Mouse (Mus musculus) limb, embryonic 11.5 days (tissue): ENCODE results near the gene 9530003J23Rik. TPM values are rescaled to one million over a fixed set of nuclear protein-coding genes. Genes with fewer than 3 reads are reported as not detected.
"Not testable (repeated sequence)": the region's sequence is repeated elsewhere in the genome, so short reads cannot be mapped to it uniquely, and the experiment has no call there.

Source experiments
- ATAC-seq: fragments of 200-750 bp; cut with Nextera tagmentation; 2 replicates; pipeline ENCODE4 v1.8.0; 2017; ENCODE audit warnings: low read depth; ENCODE audit not compliant: insufficient number of reproducible peaks, low FRiP score, low TSS enrichment
- DNase-seq: peaks from one replicate; pipeline ENCODE4 v3.0.0-alpha.2; 2015; ENCODE audit warnings: low spot score
- H3K27ac ChIP-seq: fragments of 300-500 bp; sonication (generic); replicated peaks from 2 replicates; pipeline ENCODE4 v1.5.1; 2014; ENCODE audit warnings: low read depth, mild to moderate bottlenecking, low read length
- H3K27me3 ChIP-seq: fragments of 300-500 bp; sonication (generic); 2 replicates; pipeline ENCODE4 v1.6.1; 2014; ENCODE audit warnings: mild to moderate bottlenecking, low read length, mixed read lengths; ENCODE audit not compliant: control insufficient read depth, insufficient read depth
- H3K36me3 ChIP-seq: fragments of 300-500 bp; sonication (generic); 2 replicates; pipeline ENCODE4 v1.6.1; 2014; ENCODE audit warnings: mild to moderate bottlenecking, low read length, moderate library complexity, mixed read lengths; ENCODE audit not compliant: control insufficient read depth, insufficient read depth
- H3K4me1 ChIP-seq: fragments of 300-500 bp; sonication (generic); 2 replicates; pipeline ENCODE4 v1.6.1; 2014; ENCODE audit warnings: low read length, mixed read lengths; ENCODE audit not compliant: control insufficient read depth, insufficient read depth
- H3K4me2 ChIP-seq: fragments of 300-500 bp; sonication (generic); 2 replicates; pipeline ENCODE4 v1.6.1; 2014; ENCODE audit warnings: low read depth, mild to moderate bottlenecking, moderate library complexity; ENCODE audit not compliant: severe bottlenecking
- H3K4me3 ChIP-seq: fragments of 300-500 bp; sonication (generic); 2 replicates; pipeline ENCODE4 v1.5.1; 2014; ENCODE audit warnings: low read depth, low read length
- H3K9ac ChIP-seq: fragments of 300-500 bp; sonication (generic); 2 replicates; pipeline ENCODE4 v1.6.1; 2014; ENCODE audit warnings: mild to moderate bottlenecking, low read length
- H3K9me3 ChIP-seq: fragments of 300-500 bp; sonication (generic); 2 replicates; pipeline ENCODE4 v1.6.1; 2016; ENCODE audit warnings: low read length; ENCODE audit not compliant: control insufficient read depth
- WGBS: fragments of 180-500 bp; shearing (Covaris S2); extraction: QIAGEN DNeasy Blood & Tissue Kit; methylation state at CpG from one replicate; pipeline ENCODE4 v1.1.7; 2014; 5-methylcytosine and 5-hydroxymethylcytosine counted together
- polyA plus RNA-seq: library from polyadenylated mRNA; unstranded; fragments of >200 nt; fragmentation: Nextera tagmentation; extraction: Ambion mirVana; gene quantifications from 2 replicates; pipeline ENCODE4 v1.2.1, GENCODE M21; 2014

The 9530003J23Rik gene
- 0.17 and 0.23 TPM in 2 replicates for polyA plus RNA-seq

DNA sequence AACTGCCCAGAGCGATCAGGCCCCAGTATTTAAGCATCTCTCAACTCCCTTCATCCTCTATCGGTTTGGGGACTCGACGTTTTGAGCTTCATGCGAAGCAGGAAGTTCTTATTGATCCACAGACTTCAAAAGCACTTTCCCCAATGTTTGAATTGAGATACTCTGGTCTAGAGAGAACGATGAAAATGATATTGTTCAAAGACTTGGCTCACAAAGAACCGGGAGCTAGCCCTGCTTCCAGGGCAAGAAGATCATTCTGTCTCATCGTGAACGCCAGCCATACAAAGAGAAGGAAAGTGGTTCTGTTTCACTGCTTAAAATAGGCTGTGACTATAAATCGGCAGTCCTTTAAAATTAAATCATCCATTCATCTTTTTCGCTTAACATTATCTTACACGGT lies at the start of gene 9530003J23Rik:
9530003J23Rik (minus strand) TSS at position 101 of the 400 bp plus-strand sequence.
- no peak within 1 kb of the TSS for H3K4me3 ChIP-seq
- no peaks in the 10 kb centered on the region for H3K36me3 ChIP-seq
- 93% methylated on average over 12 of the region's 12 CpGs for WGBS
- H3K27me3 ChIP-seq = no peaks in the 10 kb centered on the region
- no peaks in the 10 kb centered on the region for H3K4me1 ChIP-seq
- H3K9ac ChIP-seq = no peak within 1 kb of the TSS
- H3K4me2 ChIP-seq = no peak within 1 kb of the TSS
- no peaks in the 10 kb centered on the region for H3K9me3 ChIP-seq
- H3K27ac ChIP-seq = no peak within 1 kb of the TSS
- DNase-seq (no peak), ATAC-seq (no peak)

- no peak overlapping the region for H3K4me2 ChIP-seq
- no peaks in the 10 kb centered on the region for H3K27me3 ChIP-seq
- no peak for ATAC-seq
- H3K4me3 ChIP-seq = no peak overlapping the region
- 85% methylated on average over 3 of the region's 3 CpGs for WGBS
- H3K9ac ChIP-seq = no peak overlapping the region
- H3K4me1 ChIP-seq = no peaks in the 10 kb centered on the region
- DNase-seq = no peak
- H3K9me3 ChIP-seq = no peaks in the 10 kb centered on the region
- no peak overlapping the region for H3K27ac ChIP-seq
- H3K36me3 ChIP-seq = no peaks in the 10 kb centered on the region
These were observed 48.8 kb upstream of the 9530003J23Rik start for GRCm38 (mm10) chr10:117287226-117287850.

GRCm38 (mm10) chr10:117286366-117286970 lies 48.0 kb upstream of the 9530003J23Rik start:
- no peaks in the 10 kb centered on the region for H3K9me3 ChIP-seq
- no peak overlapping the region for H3K27ac ChIP-seq
- H3K4me2 ChIP-seq = no peak overlapping the region
- H3K4me1 ChIP-seq = no peaks in the 10 kb centered on the region
- H3K4me3 ChIP-seq = no peak overlapping the region
- no peak overlapping the region for H3K9ac ChIP-seq
- no peak for ATAC-seq
- 88% methylated on average over 6 of the region's 6 CpGs for WGBS
- no peak for DNase-seq
- H3K27me3 ChIP-seq = no peaks in the 10 kb centered on the region
- H3K36me3 ChIP-seq = no peaks in the 10 kb centered on the region

GRCm38 (mm10) chr10:117285584-117285983 lies 47.1 kb upstream of the 9530003J23Rik start:
- not testable (repeated sequence) for DNase-seq, H3K36me3 ChIP-seq, H3K27ac ChIP-seq, H3K4me1 ChIP-seq, H3K4me2 ChIP-seq, H3K9me3 ChIP-seq, ATAC-seq, H3K9ac ChIP-seq, H3K27me3 ChIP-seq, H3K4me3 ChIP-seq
- 87% methylated on average over 3 of the region's 7 CpGs for WGBS

GRCm38 (mm10) chr10:117284578-117285520 lies 46.3 kb upstream of the 9530003J23Rik start:
- DNase-seq = no peak
- H3K4me1 ChIP-seq = no peaks in the 10 kb centered on the region
- no peak overlapping the region for H3K4me3 ChIP-seq
- no peak overlapping the region for H3K27ac ChIP-seq
- H3K9ac ChIP-seq = no peak overlapping the region
- no peaks in the 10 kb centered on the region for H3K9me3 ChIP-seq
- 83% methylated on average over 10 of the region's 10 CpGs for WGBS
- no peaks in the 10 kb centered on the region for H3K36me3 ChIP-seq
- no peak overlapping the region for H3K4me2 ChIP-seq
- no peak for ATAC-seq
- H3K27me3 ChIP-seq = no peaks in the 10 kb centered on the region

- no peaks in the 10 kb centered on the region for H3K4me1 ChIP-seq
- H3K9me3 ChIP-seq = no peaks in the 10 kb centered on the region
- no peak overlapping the region for H3K4me3 ChIP-seq
- no peak for ATAC-seq
- H3K9ac ChIP-seq = no peak overlapping the region
- DNase-seq = no peak
- H3K27ac ChIP-seq = no peak overlapping the region
- WGBS = 80% methylated on average over 7 of the region's 7 CpGs
- H3K4me2 ChIP-seq = no peak overlapping the region
- H3K27me3 ChIP-seq = no peaks in the 10 kb centered on the region
- H3K36me3 ChIP-seq = no peaks in the 10 kb centered on the region
These were observed 45.5 kb upstream of the 9530003J23Rik start for GRCm38 (mm10) chr10:117283871-117284577.

DNA sequence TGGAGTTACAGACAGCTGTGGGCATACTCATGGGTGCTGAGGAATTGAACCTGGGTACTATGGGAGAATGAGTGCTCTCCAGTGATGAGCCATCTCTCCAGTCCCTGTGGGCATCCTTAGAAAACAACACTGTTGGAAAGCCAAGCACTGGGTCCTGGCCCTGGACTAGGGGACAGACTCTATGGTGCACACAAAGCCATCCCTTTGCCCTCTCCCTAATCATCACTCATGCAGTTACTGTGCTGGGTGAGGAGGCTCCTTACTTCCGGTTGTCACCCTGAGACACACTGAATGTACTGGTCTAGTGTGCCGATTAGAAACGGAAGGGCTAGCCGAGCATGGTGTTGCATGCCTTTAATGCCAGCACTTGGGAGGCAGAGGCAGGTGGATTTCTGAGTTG lies 44.7 kb upstream of the 9530003J23Rik start:
- ATAC-seq, H3K9ac ChIP-seq, DNase-seq, H3K27ac ChIP-seq, H3K4me2 ChIP-seq, H3K4me1 ChIP-seq, H3K36me3 ChIP-seq, H3K4me3 ChIP-seq, H3K9me3 ChIP-seq, H3K27me3 ChIP-seq: not testable (repeated sequence)
- WGBS = 88% methylated on average over 4 of the region's 4 CpGs

DNA sequence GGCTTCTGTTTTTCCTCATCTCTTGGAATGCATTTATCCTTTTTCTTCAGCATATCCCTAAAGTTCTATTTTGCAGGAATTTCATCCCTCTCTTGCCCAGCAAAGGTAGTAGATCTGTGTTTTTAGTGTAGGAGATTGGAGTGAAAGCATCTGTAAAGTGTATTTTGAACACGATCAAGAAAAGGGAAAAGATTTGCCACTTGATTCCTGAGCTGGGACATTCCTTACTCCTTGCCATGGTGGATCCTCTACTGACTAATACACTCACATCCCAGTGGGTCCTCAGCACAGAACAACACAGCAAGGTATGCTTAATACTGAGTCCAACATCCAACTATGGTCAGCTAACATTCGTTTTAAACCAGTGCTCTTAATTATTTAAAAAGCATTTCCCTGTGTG lies 44.0 kb upstream of the 9530003J23Rik start:
- H3K36me3 ChIP-seq = no peaks in the 10 kb centered on the region
- no peak overlapping the region for H3K4me2 ChIP-seq
- H3K27ac ChIP-seq = no peak overlapping the region
- H3K4me3 ChIP-seq = no peak overlapping the region
- H3K9ac ChIP-seq = no peak overlapping the region
- no peaks in the 10 kb centered on the region for H3K27me3 ChIP-seq
- 83% methylated on average over 2 of the region's 2 CpGs for WGBS
- ATAC-seq (no peak), DNase-seq (no peak)
- H3K9me3 ChIP-seq = no peaks in the 10 kb centered on the region
- no peaks in the 10 kb centered on the region for H3K4me1 ChIP-seq
